Mouse (Mus musculus) left cerebral cortex, postnatal 10 days (tissue): ENCODE results near the gene E130309D02Rik. TPM values are rescaled to one million over a fixed set of nuclear protein-coding genes. Genes with fewer than 3 reads are reported as not detected.

Source experiments
- DNase-seq, 2 experiments: peaks; one replicate each; pipeline ENCODE4 v3.0.0; 2021 to 2022; ENCODE audit warnings: low spot score in 2 of 2, mixed read lengths in 1 of 2; ENCODE audit errors: extremely low spot score in 1 of 2
- intact Hi-C: fragments of 180-260 bp; cut with DNase I; formaldehyde crosslinking; loops from one replicate; pipeline ENCODE4 v1.15.1; 2025
- total RNA-seq, 2 experiments: library from RNA; stranded (reverse); gene quantifications; 2 replicates each; pipeline ENCODE4 v1.2.3; 2021

Gene E130309D02Rik
- total RNA-seq, 2 experiments from 2014 or later: 20.0 to 22.1 TPM

DNA sequence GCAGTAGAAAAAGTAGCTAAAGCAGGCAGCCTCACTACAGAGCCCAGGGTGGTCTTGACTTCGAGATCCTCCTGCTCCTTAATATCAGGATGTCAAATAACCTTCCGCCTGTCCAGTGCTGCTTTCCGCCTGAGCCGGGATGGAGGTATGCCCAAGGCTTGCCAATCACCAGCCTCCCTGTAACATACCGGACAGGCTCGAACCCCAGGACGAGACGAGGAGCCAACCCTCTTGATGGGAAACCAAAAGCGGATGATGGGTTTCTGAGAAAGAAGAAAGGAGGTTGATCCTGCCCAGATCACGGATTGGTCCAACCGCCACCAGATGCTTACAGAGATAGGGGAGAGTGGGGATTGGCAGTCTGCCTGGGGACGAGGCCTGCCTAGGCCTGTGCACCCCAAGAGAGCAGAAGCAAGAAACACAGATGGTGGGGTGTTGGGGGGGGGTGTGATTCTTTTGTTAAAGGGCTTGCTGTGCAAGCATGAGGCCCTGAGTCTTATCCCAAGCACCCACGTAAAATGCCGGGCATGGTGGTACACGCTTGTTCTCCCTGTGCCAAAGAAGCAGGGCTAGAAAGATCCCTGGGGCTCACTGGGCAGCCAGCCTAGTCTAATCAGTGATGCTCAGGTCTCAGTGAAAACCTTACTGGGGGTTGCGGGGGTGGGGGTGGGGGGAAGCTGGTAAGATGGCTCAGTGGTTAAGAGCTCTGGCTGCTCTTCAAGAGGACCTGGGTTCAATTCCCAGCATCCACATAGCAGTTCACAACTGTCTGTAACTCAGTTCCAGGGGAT is 42.4 kb downstream of the E130309D02Rik start:
- intact Hi-C loops: no loop called here
- no peak for DNase-seq

- intact Hi-C loops: no loop called here
- DNase-seq: no peak
Measured at GRCm38 (mm10) chr5:143272108-143272507, 43.1 kb downstream of the E130309D02Rik start.

- DNase-seq: no peak
- intact Hi-C loops: no loop called here
Measured at GRCm38 (mm10) chr5:143271642-143272041, 43.5 kb downstream of the E130309D02Rik start.

DNA sequence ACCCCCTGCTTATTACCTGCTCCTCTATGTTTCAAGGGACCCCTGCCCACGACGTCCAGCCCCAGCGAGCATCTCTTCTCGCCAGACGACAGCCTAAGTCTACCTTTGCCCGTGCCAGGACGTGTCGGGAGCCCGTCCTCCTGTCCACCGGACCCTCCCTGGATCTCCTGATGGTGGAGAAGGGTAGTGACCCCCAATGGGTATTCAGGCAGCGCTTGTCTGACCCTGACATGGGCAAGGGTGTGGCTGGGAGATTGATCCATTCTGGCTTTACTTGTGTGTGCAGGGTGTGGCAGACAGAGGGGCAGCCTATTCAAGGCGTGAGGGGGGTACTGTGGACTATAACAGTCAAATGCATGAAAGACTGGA is 45.0 kb downstream of the E130309D02Rik start:
- DNase-seq: no peak
- intact Hi-C loops: no loop called here

- intact Hi-C loops: no loop called here
- peak; percentile 56 to 87 for DNase-seq
Measured at GRCm38 (mm10) chr5:143269363-143270150, 45.6 kb downstream of the E130309D02Rik start, which contains the start of gene Zfp316. Gene Zfp316 (minus strand): TSS chr5:143270022.

- intact Hi-C loops: no loop called here
- DNase-seq: no peak
Measured at GRCm38 (mm10) chr5:143268985-143269362, 46.2 kb downstream of the E130309D02Rik start.

DNA sequence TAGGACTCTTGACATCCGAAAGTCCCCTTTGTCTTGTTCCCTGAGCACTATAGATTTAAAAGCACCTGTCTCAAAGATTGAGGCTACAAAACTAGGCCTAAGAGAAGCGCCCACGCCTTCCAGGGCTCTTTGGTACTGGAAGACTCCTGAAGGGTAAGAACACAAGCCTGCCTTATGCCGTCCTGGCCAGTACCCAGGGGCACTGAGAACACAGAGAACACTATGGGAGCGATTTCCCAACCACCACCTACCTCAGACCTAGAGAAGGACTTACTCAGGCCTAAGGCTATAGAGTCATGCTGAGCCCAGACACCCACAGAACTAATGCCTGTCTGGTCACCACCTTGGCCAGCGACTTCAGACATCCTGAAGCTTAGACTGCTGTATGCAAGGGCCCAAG is 48.4 kb downstream of the E130309D02Rik start:
- intact Hi-C loops: no loop called here
- DNase-seq: no peak

- intact Hi-C loops: no loop called here
- no peak for DNase-seq
Measured at GRCm38 (mm10) chr5:143265409-143265808, 49.8 kb downstream of the E130309D02Rik start.

- intact Hi-C loops: no loop called here
Measured at GRCm38 (mm10) chr5:143264689-143265088, 50.5 kb downstream of the E130309D02Rik start.

DNA sequence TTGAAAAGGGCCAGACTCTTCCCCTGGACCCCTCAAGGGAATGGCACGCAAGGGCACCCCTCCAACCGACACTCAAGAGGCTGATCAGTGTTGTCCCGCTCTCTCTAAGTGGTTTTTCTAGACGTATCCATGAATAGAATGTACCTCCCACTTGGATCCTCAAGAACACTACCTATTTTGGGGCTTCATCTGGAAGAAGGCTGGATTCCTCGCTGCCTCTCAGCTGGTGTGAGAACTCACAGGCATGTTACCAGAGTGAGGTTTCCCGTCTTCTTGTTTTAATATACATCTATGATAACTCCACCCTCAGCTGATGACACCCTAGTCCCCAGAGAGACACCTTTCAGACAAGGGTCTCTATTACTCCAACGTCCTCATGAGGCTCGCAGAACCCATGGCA is 53.5 kb downstream of the E130309D02Rik start:
- DNase-seq: peak in 1 of 2 experiments; percentile 56
- intact Hi-C loops: no loop called here

More at GRCm38 (mm10) chr5:143264689-143265088, 50.5 kb downstream of the E130309D02Rik start:
- no peak for DNase-seq

- no peak for DNase-seq
- intact Hi-C loops: no loop called here
Measured at GRCm38 (mm10) chr5:143255802-143256201, 59.4 kb downstream of the E130309D02Rik start.

GRCm38 (mm10) chr5:143255131-143255519 is 60.0 kb downstream of the E130309D02Rik start:
- intact Hi-C loops: no loop called here
- no peak for DNase-seq

DNA sequence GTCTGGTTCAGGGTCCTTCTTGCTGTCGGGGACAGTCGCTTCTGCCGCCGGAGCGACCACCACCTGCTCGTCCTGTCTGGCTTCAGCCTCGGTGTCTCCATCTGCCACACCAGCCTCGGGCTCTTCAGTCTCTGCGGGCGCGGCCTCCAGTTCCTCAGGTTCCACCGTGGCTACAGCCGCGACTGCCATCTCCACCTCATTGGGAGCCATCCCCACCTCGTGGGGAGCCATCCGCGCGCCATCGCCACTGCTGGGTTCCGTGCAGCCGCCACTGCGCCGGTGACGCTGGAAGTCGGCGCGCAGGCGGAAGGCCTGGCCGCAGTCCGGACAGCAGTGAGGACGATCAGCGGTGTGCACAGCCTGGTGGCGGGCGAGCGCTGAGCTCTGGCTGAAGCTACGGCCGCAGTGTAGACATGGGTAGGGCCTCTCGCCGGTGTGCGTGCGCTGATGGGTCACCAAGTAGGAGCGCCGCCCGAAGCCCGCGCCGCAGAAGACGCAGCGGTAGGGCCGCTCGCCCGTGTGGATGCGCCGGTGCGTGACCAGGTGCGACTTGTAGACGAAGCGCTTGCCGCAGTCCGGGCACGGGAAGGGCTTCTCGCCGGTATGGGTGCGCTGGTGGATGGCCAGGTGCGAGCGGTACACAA is 60.6 kb downstream of the E130309D02Rik start:
- no peak for DNase-seq
- intact Hi-C loops: no loop called here

DNA sequence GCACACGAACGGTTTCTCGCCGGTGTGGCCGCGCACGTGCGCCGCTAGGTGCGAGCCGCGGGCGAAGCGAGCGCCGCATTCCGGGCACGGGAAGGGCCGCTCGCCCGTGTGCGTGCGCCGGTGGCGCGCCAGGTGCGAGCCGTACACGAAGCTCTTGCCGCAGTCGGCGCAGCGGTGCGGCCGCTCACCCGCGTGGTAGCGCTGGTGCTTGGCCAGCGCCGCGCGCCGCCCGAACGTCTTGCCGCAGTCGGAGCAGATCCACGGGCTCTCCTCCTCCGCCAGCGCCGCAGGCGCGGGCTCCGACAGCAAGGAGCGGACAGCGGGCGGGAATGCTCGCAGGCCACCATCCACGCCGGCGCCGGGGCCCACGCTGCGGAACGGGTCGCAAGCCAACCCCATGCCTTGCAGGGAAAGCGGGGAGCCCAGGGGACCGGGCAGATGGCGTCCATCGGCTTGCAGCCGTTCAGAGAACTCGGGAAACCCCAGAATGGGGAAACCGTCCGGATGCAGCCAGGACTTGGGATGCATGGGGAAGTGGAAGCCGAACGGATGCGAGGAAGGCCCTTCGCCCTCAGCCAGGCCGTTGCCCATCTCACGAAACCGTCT is 61.2 kb downstream of the E130309D02Rik start:
- DNase-seq: no peak
- intact Hi-C loops: no loop called here

- DNase-seq: no peak
Measured at GRCm38 (mm10) chr5:143253186-143253880, 61.8 kb downstream of the E130309D02Rik start.

DNA sequence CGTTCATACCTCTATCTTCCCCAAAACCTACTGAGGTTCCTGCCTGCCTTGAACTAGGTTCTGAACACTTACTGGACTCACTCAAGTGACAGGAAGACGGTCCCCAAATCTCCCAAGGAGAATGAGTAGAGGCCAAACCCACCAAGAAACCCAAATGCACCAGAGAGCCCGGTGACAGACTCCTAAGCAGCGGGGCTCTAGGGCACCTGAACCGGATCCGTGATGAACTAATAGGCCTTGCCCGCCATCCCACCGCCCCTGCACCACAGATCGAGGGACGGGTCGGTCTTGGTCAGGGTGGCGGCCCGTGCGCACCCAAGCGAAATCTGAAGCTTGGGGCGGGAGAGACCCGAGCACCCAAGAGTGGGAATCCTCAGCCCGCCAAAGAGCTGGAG is 62.4 kb downstream of the E130309D02Rik start:
- DNase-seq: no peak
- intact Hi-C loops: no loop called here

More at GRCm38 (mm10) chr5:143253186-143253880, 61.8 kb downstream of the E130309D02Rik start:
- intact Hi-C loops: no loop called here

DNA sequence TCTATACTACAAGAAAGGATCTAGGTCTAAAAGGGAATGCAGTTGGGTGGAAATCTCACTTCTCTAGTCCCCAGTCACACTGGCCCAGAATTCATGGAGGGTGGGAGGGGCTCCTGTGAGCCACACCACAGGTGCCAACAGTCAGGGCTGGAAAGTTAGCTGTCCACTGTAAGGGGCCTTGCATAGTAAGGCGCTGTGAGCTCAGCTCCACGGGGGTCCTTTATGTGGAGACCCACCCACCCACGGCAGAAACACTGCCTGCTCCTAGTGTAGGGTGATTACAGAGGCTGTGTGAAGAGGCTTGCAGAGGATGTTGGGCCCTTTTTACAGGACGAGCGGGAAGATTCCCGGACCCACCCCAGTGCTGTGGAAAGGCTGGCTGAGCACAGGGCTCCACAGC is 63.1 kb downstream of the E130309D02Rik start:
- no peak for DNase-seq
- intact Hi-C loops: no loop called here
